ENCODE assay signal across 8 mouse cellular contexts in genomic region chr2:132701451-132701886, GRCm38 (mm10). TPM values are rescaled to one million over a fixed set of nuclear protein-coding genes. Genes with fewer than 3 reads are reported as not detected.
DNase-seq lines count a peak whose midpoint lies in the region; ATAC-seq and TF ChIP-seq lines count a peak whose summit lies in the region.

No protein-coding gene starts in this region.

- DNase-seq in G1E (ENCODE audit: low spot score): no peak
- peak; percentile 81 to 89 for DNase-seq in heart, postnatal 10 days
- DNase-seq in layer of hippocampus, adult 11-12 months (ENCODE audit: low spot score): peak; percentile 77
- DNase-seq in lung, adult 2 months: peak; percentile 71
- peak; percentile 85 for DNase-seq in thymus, postnatal 4 days

- no peak overlapping the region for H3K27ac ChIP-seq in bone marrow macrophage, adult 2 months (ENCODE audit: insufficient read depth, low read depth, low read length)
- H3K27ac ChIP-seq in embryonic fibroblast, embryonic 13.5 days (ENCODE audit: insufficient read depth, low read length): no peak overlapping the region

- 0 out of 2 replicates have a peak, but pooled peaks have one; percentile 15 for TF ChIP-seq CTCF in G1E (IDR thresholded peaks at IDR 0.05; ENCODE audit: low read depth, low read length)
- TF ChIP-seq CTCF in bone marrow macrophage, adult 2 months (IDR thresholded peaks at IDR 0.05; ENCODE audit: low read depth, low read length): peak; percentile 74
- TF ChIP-seq CTCF in embryonic fibroblast, embryonic 13.5 days (IDR thresholded peaks at IDR 0.05; ENCODE audit: borderline replicate concordance, insufficient read depth, low read length): peak; percentile 64; the same call in 1 of the 2 replicates
- TF ChIP-seq CTCF in lung, adult 2 months (IDR thresholded peaks at IDR 0.05; ENCODE audit: insufficient read depth, low read length): peak; percentile 79

- peaks cover 47% of the 10 kb centered on the region for H3K36me3 ChIP-seq in G1E (replicated peaks)

- H3K4me1 ChIP-seq in G1E (ENCODE audit: insufficient read depth, low read depth, low read length): peaks cover 33% of the 10 kb centered on the region
- peaks cover 20% of the 10 kb centered on the region for H3K4me1 ChIP-seq in bone marrow macrophage, adult 2 months (ENCODE audit: control insufficient read depth, insufficient read depth, low read length)
- no peaks in the 10 kb centered on the region for H3K4me1 ChIP-seq in embryonic fibroblast, embryonic 13.5 days (ENCODE audit: control insufficient read depth, insufficient read depth, low read length)
- H3K4me1 ChIP-seq in lung, adult 2 months (ENCODE audit: control insufficient read depth, insufficient read depth, low read length): peaks cover 3% of the 10 kb centered on the region

- H3K27me3 ChIP-seq in G1E (ENCODE audit: insufficient read depth, low read length): no peaks in the 10 kb centered on the region

- ATAC-seq in G1E (ENCODE audit: extremely low read depth, insufficient number of reproducible peaks, low FRiP score, poor library complexity, severe bottlenecking): 0 out of 2 replicates have a peak, but pooled peaks have one; percentile 5
- peak; percentile 86; the same call in 1 of the 2 replicates for ATAC-seq in neutrophil, adult 5-6 weeks (ENCODE audit: extremely low read depth, insufficient number of reproducible peaks, low FRiP score, poor library complexity, severe bottlenecking)

- H3K4me3 ChIP-seq in G1E (ENCODE audit: low read depth, low read length): no peak overlapping the region
- no peak overlapping the region for H3K4me3 ChIP-seq in bone marrow macrophage, adult 2 months (ENCODE audit: insufficient read depth, low read length)
- no peak overlapping the region for H3K4me3 ChIP-seq in embryonic fibroblast, embryonic 13.5 days (ENCODE audit: insufficient read depth, low read length)
- no peak overlapping the region for H3K4me3 ChIP-seq in lung, adult 2 months (replicated peaks; ENCODE audit: extremely low read depth, low read depth, low read length)

- WGBS in lung, adult 2 months: 15% methylated on average over 7 of the region's 7 CpGs

- intact Hi-C loops in heart, postnatal 10 days (cut with DNase I): loop anchor here (1.0 to 2.0 kb wide), 3 partner anchors 15 to 185 kb away; no protein-coding TSS in a partner anchor

- no peaks in the 10 kb centered on the region for H3K9me3 ChIP-seq in G1E (replicated peaks)

- TF ChIP-seq POLR2A in bone marrow macrophage, adult 2 months (IDR thresholded peaks at IDR 0.05; ENCODE audit: borderline replicate concordance, low read depth, low read length): no peak
- no peak for TF ChIP-seq POLR2A in embryonic fibroblast, embryonic 13.5 days (IDR thresholded peaks at IDR 0.05; ENCODE audit: low read depth, low read length)
- no peak for TF ChIP-seq POLR2A in lung, adult 2 months (IDR thresholded peaks at IDR 0.05; ENCODE audit: borderline replicate concordance, extremely low read depth, low read depth, low read length)

RNA-seq across cellular contexts. Expression of gene Shld1, which starts 14.7 kb away (rescaled TPM):
- total RNA-seq in G1E (2014; fragmentation: Nextera tagmentation): 4.9 and 5.2 TPM in 2 replicates
- total RNA-seq in G1E (2017): 15.0 and 19.6 TPM in 2 replicates
- polyA plus RNA-seq in G1E (2012): 1.2 and 2.7 TPM in 2 replicates
- polyA plus RNA-seq in bone marrow macrophage, adult 2 months (2012; ENCODE audit: insufficient read depth, insufficient read length, missing spikeins): 14.5 and 15.9 TPM in 2 replicates
- polyA plus RNA-seq in embryonic fibroblast, embryonic 13.5 days (2011; ENCODE audit: insufficient read length, low read depth, missing spikeins): 3.1 and 5.3 TPM in 2 replicates
- total RNA-seq in heart, postnatal 10 days (2021): 10 to 100 TPM in 1 of 2 experiments, 1 to 10 TPM in 1; 8.7 to 18.3 TPM
- polyA plus RNA-seq in lung, adult 2 months (2012; rRNA removed): 14.4 and 17.9 TPM in 2 replicates
- total RNA-seq in neutrophil, adult 5-6 weeks (2017): 8.8 and 14.6 TPM in 2 replicates

Comparison
In these comparisons a context has a peak if more than half of its experiments do, and no peak if none do; other contexts are left out.
1. CTCF ChIP-seq: peak in every context shown above with its lines; median percentile 79 in lung, adult 2 months; 74 in bone marrow macrophage, adult 2 months; 64 in embryonic fibroblast, embryonic 13.5 days; 15 in G1E.